Mouse (Mus musculus): ENCODE results near the gene Mut. TPM values are rescaled to one million over a fixed set of nuclear protein-coding genes. Genes with fewer than 3 reads are reported as not detected.

Mut gene
- 283 TPM for polyA plus RNA-seq (2014; fragmentation: Illumina TruSeq; extraction: RNeasy Lipid Tissue Mini Kit (QIAGEN cat#74804); ENCODE audit: low read depth, low replicate concordance)

GRCm38 (mm10) chr17:40934420-40935231 lies at the start of gene Mut, which contains the start of gene Cenpq:
Gene Mut, plus strand, starts transcription at chr17:40934685.
Gene Cenpq, minus strand, starts transcription at chr17:40935047.

GRCm38 (mm10) chr17:40914250-40914649 lies 20.2 kb upstream of the Mut start, which contains the start of gene Glyatl3:
Gene Glyatl3, minus strand, starts transcription at chr17:40914350.

Other genes with a start within 250 kb of the Mut start
- not detected for gene Esp1, start 207.6 kb upstream of the Mut start, polyA plus RNA-seq (2014; fragmentation: Illumina TruSeq; extraction: RNeasy Lipid Tissue Mini Kit (QIAGEN cat#74804); ENCODE audit: low read depth, low replicate concordance)
- gene Crisp2, start 127.7 kb upstream of the Mut start, polyA plus RNA-seq (2014; fragmentation: Illumina TruSeq; extraction: RNeasy Lipid Tissue Mini Kit (QIAGEN cat#74804); ENCODE audit: low read depth, low replicate concordance), result 0.58 TPM
- gene Rhag, start 123.6 kb upstream of the Mut start, polyA plus RNA-seq (2014; fragmentation: Illumina TruSeq; extraction: RNeasy Lipid Tissue Mini Kit (QIAGEN cat#74804); ENCODE audit: low read depth, low replicate concordance), result not detected
- 1.7 TPM for gene 9130008F23Rik, start 54.1 kb upstream of the Mut start, polyA plus RNA-seq (2014; fragmentation: Illumina TruSeq; extraction: RNeasy Lipid Tissue Mini Kit (QIAGEN cat#74804); ENCODE audit: low read depth, low replicate concordance)
- gene Glyatl3, start 20.3 kb upstream of the Mut start, polyA plus RNA-seq (2014; fragmentation: Illumina TruSeq; extraction: RNeasy Lipid Tissue Mini Kit (QIAGEN cat#74804); ENCODE audit: low read depth, low replicate concordance), result not detected
- gene Cenpq, start 362 bp downstream of the Mut start, polyA plus RNA-seq (2014; fragmentation: Illumina TruSeq; extraction: RNeasy Lipid Tissue Mini Kit (QIAGEN cat#74804); ENCODE audit: low read depth, low replicate concordance), result 46.9 TPM